In genomic region chr5:123364302-123364971, GRCm38 (mm10) we compare ENCODE assay signal across 9 mouse cellular contexts. TPM values are rescaled to one million over a fixed set of nuclear protein-coding genes. Genes with fewer than 3 reads are reported as not detected.
DNase-seq lines count a peak whose midpoint lies in the region; TF ChIP-seq lines count a peak whose summit lies in the region.
"Had no signal": no experiment of that assay in that cellular context is flagged by ENCODE, and none has a peak within 500 bp of the region (broad histone marks: within the 10 kb centered on the region; RNA-seq: fewer than 3 reads in every experiment).

No protein-coding gene starts in this region.

- DNase-seq in left cerebral cortex, adult 2 months (ENCODE audit: extremely low spot score in 1 of 2, low spot score in 2 of 2), result no peak
- DNase-seq in left cerebral cortex, adult 11 months (ENCODE audit: low spot score), result no peak
- DNase-seq in gastrocnemius, adult 8-10 months (ENCODE audit: low spot score in 2 of 2), result peak; percentile 49 to 60
- DNase-seq in kidney, adult 18-20 months, result peak; percentile 73
- no peak for DNase-seq in thymus, postnatal 0 days (ENCODE audit: low spot score)
- no peak for DNase-seq in layer of hippocampus, adult 8-10 months (ENCODE audit: low spot score in 2 of 2)
- DNase-seq in urinary bladder, postnatal 10 days (ENCODE audit: low spot score), result no peak

- H3K4me3 ChIP-seq in left cerebral cortex, adult 2 months, result no peak overlapping the region
- H3K4me3 ChIP-seq in myocyte, result no peak overlapping the region

- no peaks in the 10 kb centered on the region for H3K79me2 ChIP-seq in myocyte (ENCODE audit: control insufficient read depth, insufficient read depth)

- H3K27ac ChIP-seq in left cerebral cortex, adult 2 months, result peak overlapping the region; percentile 30; the same call in 1 of the 2 replicates
- H3K27ac ChIP-seq: macrophage had no signal

- no peak overlapping the region for H3K4me2 ChIP-seq in myocyte (ENCODE audit: low read depth)

- H3K27me3 ChIP-seq in myocyte (ENCODE audit: control insufficient read depth, insufficient read depth, insufficient read length), result no peaks in the 10 kb centered on the region

- peaks cover 5% of the 10 kb centered on the region for H3K36me3 ChIP-seq in myocyte (ENCODE audit: control insufficient read depth, insufficient read depth)

- intact Hi-C loops in left cerebral cortex, adult 2 months (cut with DNase I), result loop anchor here (10.0 kb wide), 1 partner anchor 250 kb away; no protein-coding TSS in a partner anchor

- H3ac ChIP-seq in myocyte (ENCODE audit: control insufficient read depth, insufficient read length), result no peak overlapping the region

- TF ChIP-seq CTCF in left cerebral cortex, adult 2 months (IDR thresholded peaks at IDR 0.05), result no peak

- no peak for TF ChIP-seq POLR2A in myocyte (IDR thresholded peaks at IDR 0.05; ENCODE audit: insufficient read length, low read depth)

TF ChIP-seq in myocyte, 11 proteins besides CTCF, POLR2A, EP300 and RAD21:
- TF ChIP-seq SRF (IDR thresholded peaks at IDR 0.05; ENCODE audit: control insufficient read depth, insufficient read length, low read depth) (no peak), TCF12 (IDR thresholded peaks at IDR 0.05; ENCODE audit: insufficient read depth, poor library complexity, severe bottlenecking) (no peak), CEBPB (IDR thresholded peaks at IDR 0.05; ENCODE audit: insufficient read depth, poor library complexity, severe bottlenecking) (no peak), MAX (IDR thresholded peaks at IDR 0.05; ENCODE audit: low read depth) (no peak), E2F4 (IDR thresholded peaks at IDR 0.05; ENCODE audit: insufficient read depth) (no peak), TCF3 (IDR thresholded peaks at IDR 0.05; ENCODE audit: insufficient read length, low read depth) (no peak), MYOG (IDR thresholded peaks at IDR 0.05; ENCODE audit: control insufficient read depth in 1 of 3, insufficient read depth in 1 of 3, insufficient read length in 2 of 3, low read depth in 2 of 3) (peak in 2 of 3 experiments; percentile 61 to 66), POLR2AphosphoS2 (IDR thresholded peaks at IDR 0.05; ENCODE audit: insufficient read length, low read depth) (no peak), USF1 (IDR thresholded peaks at IDR 0.05; ENCODE audit: low read depth) (no peak), MYOD1 (IDR thresholded peaks at IDR 0.05; ENCODE audit: control insufficient read depth in 1 of 3, insufficient read length in 2 of 3, low read depth in 2 of 3) (peak; percentile 2 to 56 (median 56))

RNA-seq across cellular contexts. Expression of gene Bcl7a, which starts 20.8 kb away (rescaled TPM):
- total RNA-seq in left cerebral cortex, adult 2 months (2021), result 10 to 100 TPM; 65.4 to 68.2 TPM
- 1 to 10 TPM; 7.3 to 9.6 (median 7.9) TPM for total RNA-seq in gastrocnemius, adult 8-10 months (2022)
- 3.6 TPM for polyA plus RNA-seq in myocyte (2012; fragmentation: generic; extraction: Trizol)
- polyA plus RNA-seq in thymus, postnatal 0 days (2015; fragmentation: Nextera tagmentation; extraction: Ambion mirVana), result 17.6 and 21.5 TPM in 2 replicates
- total RNA-seq in layer of hippocampus, adult 8-10 months (2022), result 10 to 100 TPM; 58.5 to 66.1 (median 62.9) TPM

RNA-seq across cellular contexts. Expression of gene Mlxip, which starts 30.2 kb away (rescaled TPM):
- 10 to 100 TPM; 20.5 to 20.8 TPM for total RNA-seq in left cerebral cortex, adult 2 months (2021)
- 10 to 100 TPM; 62.2 to 81.0 (median 63.8) TPM for total RNA-seq in gastrocnemius, adult 8-10 months (2022)
- polyA plus RNA-seq in myocyte (2012; fragmentation: generic; extraction: Trizol), result 6.0 TPM
- polyA plus RNA-seq in thymus, postnatal 0 days (2015; fragmentation: Nextera tagmentation; extraction: Ambion mirVana), result 7.3 and 8.2 TPM in 2 replicates
- 10 to 100 TPM; 17.7 to 23.0 (median 21.0) TPM for total RNA-seq in layer of hippocampus, adult 8-10 months (2022)

Comparison
In these comparisons a context has a peak if more than half of its experiments do, and no peak if none do; other contexts are left out.
1. DNase-seq: peak in gastrocnemius, adult 8-10 months (2 of 2) and kidney, adult 18-20 months (single experiment); none in left cerebral cortex, adult 2 months (0 of 2), left cerebral cortex, adult 11 months (single experiment), thymus, postnatal 0 days (single experiment), layer of hippocampus, adult 8-10 months (0 of 2) and urinary bladder, postnatal 10 days (single experiment).
2. RNA of gene Bcl7a, which starts 20.8 kb away (total RNA-seq): 65.4 to 68.2 TPM in left cerebral cortex, adult 2 months and 58.5 to 66.1 TPM in layer of hippocampus, adult 8-10 months; 7.3 to 9.6 TPM in gastrocnemius, adult 8-10 months; every median in the first group is over 4 times any median in the second.